Mouse (Mus musculus) inflammation-experienced regulatory T-cells (primary cell): Measurements from ENCODE around the gene Sec31b. TPM values are rescaled to one million over a fixed set of nuclear protein-coding genes. Genes with fewer than 3 reads are reported as not detected.

ENCODE experiments used
- polyA plus RNA-seq, 2 experiments: library from polyadenylated mRNA; unstranded; fragments of 100-300 nt; shearing (Covaris generic); gene quantifications; one replicate each; pipeline ENCODE4 v1.2.1; 2017

The Sec31b gene
- polyA plus RNA-seq, result 1 to 10 TPM; 4.7 to 5.5 TPM

GRCm38 (mm10) chr19:44545321-44546041, at the start of gene Sec31b:
TSS of gene Sec31b (minus strand) at chr19:44545864.

GRCm38 (mm10) chr19:44562652-44563206, 17.1 kb upstream of the Sec31b start, which contains the start of gene Hif1an:
TSS of gene Hif1an (plus strand) at chr19:44562850.

DNA sequence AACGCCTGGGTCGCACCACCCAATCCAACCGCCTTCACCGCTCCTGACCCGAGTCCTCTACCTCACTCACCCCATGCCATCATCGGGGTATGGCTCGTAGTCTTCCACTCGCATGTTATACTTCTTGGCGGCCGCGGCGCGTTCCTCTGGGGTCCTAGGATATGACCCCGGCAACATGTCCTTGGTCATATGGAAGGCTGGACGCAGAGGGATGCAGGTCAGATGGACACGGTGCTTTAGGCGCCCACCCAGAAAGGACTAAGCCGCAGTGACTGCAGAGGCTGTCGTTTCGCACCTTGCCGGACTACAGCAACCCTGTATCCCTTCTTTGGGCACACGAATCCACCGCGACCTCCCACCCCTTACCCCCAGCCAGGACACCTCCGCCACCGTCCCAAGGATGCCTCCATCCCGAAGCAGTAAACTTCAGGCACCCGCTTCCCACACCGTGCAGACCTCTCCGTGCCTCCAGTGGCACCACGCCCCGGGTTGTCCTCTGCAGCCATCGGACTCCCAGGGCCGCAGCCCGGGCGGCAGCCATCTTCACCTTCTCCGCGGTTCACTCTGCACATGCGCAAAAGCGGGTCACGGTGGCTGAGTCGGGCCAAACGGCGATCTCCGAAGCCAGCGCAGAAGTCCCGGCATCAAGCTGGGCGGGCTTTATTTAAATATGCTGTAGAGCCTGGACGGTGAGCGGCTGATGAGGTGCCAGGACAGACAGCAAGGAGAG, 9.4 kb upstream of the Sec31b start, which contains the start of gene Ndufb8:
TSS of gene Ndufb8 (minus strand) at position 580 of the 730 bp plus-strand sequence.

DNA sequence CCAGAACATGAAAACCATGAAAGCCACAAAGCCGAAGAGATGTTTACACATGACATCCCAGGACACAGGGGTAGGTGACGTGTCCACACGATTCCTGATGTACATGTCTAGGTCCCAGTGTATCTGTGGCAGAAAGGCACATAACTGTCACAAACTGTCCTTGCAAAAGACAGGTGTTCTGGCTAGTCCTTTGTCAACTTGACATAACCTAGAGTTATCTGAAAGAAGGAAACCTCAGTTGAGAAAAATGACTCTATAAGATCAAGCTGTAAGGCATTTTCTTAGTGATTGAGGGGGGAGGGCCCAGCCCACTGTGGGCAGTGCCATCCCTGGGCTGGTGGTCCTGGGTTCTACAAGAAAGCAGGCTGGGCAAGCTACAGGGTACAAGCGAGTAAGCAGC, 7.1 kb upstream of the Sec31b start, which contains the start of gene Gm20538:
TSS of gene Gm20538 (minus strand) at position 101 of the 400 bp plus-strand sequence.

DNA sequence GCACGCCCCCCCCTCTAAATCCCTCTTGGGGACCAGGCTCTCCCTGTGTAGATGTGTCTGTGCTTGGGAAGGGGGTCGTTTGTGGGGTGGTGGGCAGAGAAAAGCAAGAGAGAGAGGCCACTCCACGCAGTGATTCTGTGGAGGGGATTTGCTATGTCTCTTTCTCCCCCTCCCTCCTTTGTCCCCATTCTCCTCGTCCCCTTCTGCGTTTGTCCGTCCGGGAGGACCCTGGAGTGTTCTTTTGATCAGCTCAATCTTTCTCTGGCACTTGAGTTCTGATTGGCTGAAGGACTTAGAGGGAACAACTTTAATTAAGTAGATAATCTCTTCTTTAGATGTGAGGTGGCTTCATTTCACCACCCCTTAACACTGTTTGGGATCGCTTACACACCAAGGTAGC, 52.5 kb downstream of the Sec31b start, which contains the start of gene Wnt8b:
TSS of gene Wnt8b (plus strand) at position 345 of the 400 bp plus-strand sequence.

Other genes with a start within 250 kb of the Sec31b start
- 1 to 10 TPM in 1 of 2 experiments, under 1 TPM in 1; 0.31 to 1.7 TPM for gene Scd4, start 212.8 kb downstream of the Sec31b start, polyA plus RNA-seq
- gene Scd1, start 138.0 kb downstream of the Sec31b start, polyA plus RNA-seq, result 1 to 10 TPM; 2.0 to 4.8 TPM
- gene Wnt8b, start 52.4 kb downstream of the Sec31b start, polyA plus RNA-seq, result under 1 TPM in 1 of 2 experiments, not detected in 1; 0.50 TPM
- 1 to 10 TPM in 1 of 2 experiments, not detected in 1; 3.6 TPM for gene Gm20538, start 7.0 kb upstream of the Sec31b start, polyA plus RNA-seq
- 100 to 1,000 TPM; 217 to 254 TPM for gene Ndufb8, start 9.6 kb upstream of the Sec31b start, polyA plus RNA-seq
- gene Hif1an, start 17.0 kb upstream of the Sec31b start, polyA plus RNA-seq, result 10 to 100 TPM; 26.3 to 27.5 TPM
- 1 to 10 TPM in 1 of 2 experiments, not detected in 1; 3.0 TPM for gene Pax2, start 210.2 kb upstream of the Sec31b start, polyA plus RNA-seq